Mouse (Mus musculus) ES-Bruce4 (cell line): ENCODE data around the gene Snd1.

Source experiments
- CTCF ChIP-seq: IDR thresholded peaks from one replicate; pipeline ENCODE4 v1.8.1; 2011; ENCODE audit warnings: low read depth, low read length
- EP300 ChIP-seq: IDR thresholded peaks from 2 replicates; pipeline ENCODE4 v1.6.1; 2011; ENCODE audit warnings: low read depth, low read length; ENCODE audit not compliant: insufficient read depth
- POLR2A ChIP-seq: IDR thresholded peaks from one replicate; pipeline ENCODE4 v1.8.1; 2011; ENCODE audit warnings: low read length; ENCODE audit not compliant: insufficient read depth

GRCm38 (mm10) chr6:28470621-28471020, 4.3 kb upstream of the Snd1 start:
- TF ChIP-seq POLR2A (no peak), EP300 (no peak), CTCF (no peak)
